Mouse (Mus musculus): ENCODE data around the gene Art4.

Art4 gene

GRCm38 (mm10) chr6:136865360-136865759 is 7.8 kb upstream of the Art4 start:
- no peak for DNase-seq

- DNase-seq: no peak
Measured at GRCm38 (mm10) chr6:136861020-136861419, 3.5 kb upstream of the Art4 start.

- no peak for DNase-seq
Measured at GRCm38 (mm10) chr6:136858420-136858819, 887 bp upstream of the Art4 start.

- DNase-seq: no peak
Measured at GRCm38 (mm10) chr6:136857873-136858260, 334 bp upstream of the Art4 start.

- DNase-seq: no peak
Measured at GRCm38 (mm10) chr6:136856071-136856636, 1.4 kb downstream of the Art4 start.

GRCm38 (mm10) chr6:136855183-136855582 is 2.4 kb downstream of the Art4 start:
- DNase-seq: no peak

- DNase-seq: no peak
Measured at GRCm38 (mm10) chr6:136854361-136854781, 3.2 kb downstream of the Art4 start.

GRCm38 (mm10) chr6:136852762-136853161 is 4.8 kb downstream of the Art4 start:
- no peak for DNase-seq

GRCm38 (mm10) chr6:136852348-136852747 is 5.2 kb downstream of the Art4 start:
- DNase-seq: no peak

- no peak for DNase-seq
Measured at GRCm38 (mm10) chr6:136850267-136850666, 7.3 kb downstream of the Art4 start.

GRCm38 (mm10) chr6:136848971-136849370 is 8.6 kb downstream of the Art4 start:
- no peak for DNase-seq

GRCm38 (mm10) chr6:136848399-136848798 is 9.1 kb downstream of the Art4 start:
- DNase-seq: no peak

- peak; percentile 48 for DNase-seq
Measured at GRCm38 (mm10) chr6:136847790-136848189, 9.7 kb downstream of the Art4 start.

GRCm38 (mm10) chr6:136847267-136847666 is 10.3 kb downstream of the Art4 start:
- DNase-seq: no peak

GRCm38 (mm10) chr6:136845706-136846480 is 11.6 kb downstream of the Art4 start:
- DNase-seq: no peak

- DNase-seq: no peak
Measured at GRCm38 (mm10) chr6:136844903-136845302, 12.6 kb downstream of the Art4 start.

GRCm38 (mm10) chr6:136837323-136837722 is 20.2 kb downstream of the Art4 start:
- DNase-seq: no peak

GRCm38 (mm10) chr6:136835352-136835751 is 22.2 kb downstream of the Art4 start, which contains the start of gene Smco3:
Gene Smco3, minus strand, starts transcription at chr6:136835452.
- DNase-seq: no peak

GRCm38 (mm10) chr6:136831712-136832111 is 25.8 kb downstream of the Art4 start:
- no peak for DNase-seq

GRCm38 (mm10) chr6:136828681-136829080 is 28.9 kb downstream of the Art4 start:
- no peak for DNase-seq

- peak; percentile 92 for DNase-seq
Measured at GRCm38 (mm10) chr6:136827881-136828561, 29.5 kb downstream of the Art4 start, which contains the start of gene Wbp11. Gene Wbp11, minus strand, starts transcription at chr6:136828233.

- no peak for DNase-seq
Measured at GRCm38 (mm10) chr6:136827516-136827880, 30.0 kb downstream of the Art4 start, which contains the start of gene BC049715. Gene BC049715, plus strand, starts transcription at chr6:136827626.

- DNase-seq: no peak
Measured at GRCm38 (mm10) chr6:136827116-136827515, 30.4 kb downstream of the Art4 start.

- DNase-seq: no peak
Measured at GRCm38 (mm10) chr6:136824987-136825386, 32.5 kb downstream of the Art4 start.
